Mouse (Mus musculus) layer of hippocampus, adult 2 months (tissue): Measurements from ENCODE around the gene Cog1. TPM values are rescaled to one million over a fixed set of nuclear protein-coding genes. Genes with fewer than 3 reads are reported as not detected.
A peak's percentile ranks its signal among the peaks of the same experiment; 100 is the strongest.

ENCODE experiments used
- DNase-seq, 2 experiments: peaks; one replicate each; pipeline ENCODE4 v3.0.0; 2022; ENCODE audit warnings: low spot score in 2 of 2
- H3K27ac ChIP-seq: fragments of 200-600 bp; 2 replicates; pipeline ENCODE4 v1.8.1; 2022
- H3K4me3 ChIP-seq: fragments of 200-600 bp; 2 replicates; pipeline ENCODE4 v1.8.1; 2022; ENCODE audit warnings: mild to moderate bottlenecking
- CTCF ChIP-seq: fragments of 200-600 bp; conservative IDR thresholded peaks from 2 replicates; pipeline ENCODE4 v1.8.1; 2022; ENCODE audit warnings: antibody characterized with exemption, mild to moderate bottlenecking, moderate library complexity
- total RNA-seq, 2 experiments: library from RNA; stranded (reverse); gene quantifications; 2 replicates each; pipeline ENCODE4 v1.2.3; 2021

Cog1 gene
- total RNA-seq, 2 experiments from 2014 or later, result 59.5 to 63.2 TPM

GRCm38 (mm10) chr11:113699643-113700042 is 50.7 kb downstream of the Cog1 start:
- DNase-seq, result no peak
- H3K27ac ChIP-seq, result no peak overlapping the region
- TF ChIP-seq CTCF, result no peak
- no peak overlapping the region for H3K4me3 ChIP-seq

GRCm38 (mm10) chr11:113703758-113704157 is 54.8 kb downstream of the Cog1 start:
- DNase-seq, result peak; percentile 81 to 89
- Histone ChIP-seq H3K4me3 (no peak overlapping the region), H3K27ac (peak overlapping the region; percentile 40; the same call in 1 of the 2 replicates)
- TF ChIP-seq CTCF, result peak; percentile 99

- Histone ChIP-seq H3K27ac (peak overlapping the region; percentile 5; the same call in 1 of the 2 replicates), H3K4me3 (no peak overlapping the region)
- no peak for TF ChIP-seq CTCF
- no peak for DNase-seq
These were observed 57.1 kb downstream of the Cog1 start for GRCm38 (mm10) chr11:113705966-113706652.

- Histone ChIP-seq H3K4me3 (no peak overlapping the region), H3K27ac (no peak overlapping the region; the same call in 1 of the 2 replicates)
- no peak for DNase-seq
- no peak for TF ChIP-seq CTCF
These were observed 59.8 kb downstream of the Cog1 start for GRCm38 (mm10) chr11:113708629-113709213.

- DNase-seq, result no peak
- H3K4me3 ChIP-seq, result no peak overlapping the region
- H3K27ac ChIP-seq, result no peak overlapping the region; the same call in 1 of the 2 replicates
- TF ChIP-seq CTCF, result no peak
These were observed 60.3 kb downstream of the Cog1 start for GRCm38 (mm10) chr11:113709272-113709671.

- Histone ChIP-seq H3K27ac (peak within 1 kb of the TSS; percentile 77), H3K4me3 (no peak within 1 kb of the TSS; the same call in 1 of the 2 replicates)
- no peak for DNase-seq
- no peak for TF ChIP-seq CTCF
These were observed 60.8 kb downstream of the Cog1 start, which contains the start of gene Cpsf4l for GRCm38 (mm10) chr11:113709731-113710256. Gene Cpsf4l, minus strand, starts transcription at chr11:113710017.

- no peak for TF ChIP-seq CTCF
- no peak overlapping the region; the same call in 1 of the 2 replicates for H3K4me3 ChIP-seq
- DNase-seq, result no peak
- H3K27ac ChIP-seq, result peak overlapping the region; percentile 77
These were observed 61.3 kb downstream of the Cog1 start for GRCm38 (mm10) chr11:113710257-113710777.

GRCm38 (mm10) chr11:113711061-113711460 is 62.1 kb downstream of the Cog1 start:
- no peak for TF ChIP-seq CTCF
- Histone ChIP-seq H3K4me3 (no peak overlapping the region), H3K27ac (no peak overlapping the region)
- DNase-seq, result no peak

- TF ChIP-seq CTCF, result peak; percentile 32
These were observed 66.2 kb downstream of the Cog1 start for GRCm38 (mm10) chr11:113715078-113715674.

GRCm38 (mm10) chr11:113716132-113716531 is 67.2 kb downstream of the Cog1 start:
- no peak for TF ChIP-seq CTCF
- no peak overlapping the region for H3K4me3 ChIP-seq
- H3K27ac ChIP-seq, result no peak overlapping the region
- DNase-seq, result no peak

More at GRCm38 (mm10) chr11:113715078-113715674, 66.2 kb downstream of the Cog1 start:
- H3K4me3 ChIP-seq, result no peak overlapping the region
- DNase-seq, result no peak
- H3K27ac ChIP-seq, result no peak overlapping the region

Other genes with a start within 250 kb of the Cog1 start
- 10 to 100 TPM; 22.0 to 23.2 TPM for gene Sstr2, start 29.8 kb upstream of the Cog1 start, total RNA-seq
- gene Slc39a11, start 910 bp downstream of the Cog1 start, total RNA-seq, result 10 to 100 TPM; 21.7 to 23.1 TPM
- 10 to 100 TPM; 26.4 to 29.1 TPM for gene Fam104a, start 35.0 kb downstream of the Cog1 start, total RNA-seq
- 10 to 100 TPM; 13.2 to 16.2 TPM for gene D11Wsu47e, start 35.2 kb downstream of the Cog1 start, total RNA-seq
- gene Cpsf4l, start 60.8 kb downstream of the Cog1 start, total RNA-seq, result not detected
- 10 to 100 TPM; 30.5 to 35.2 TPM for gene Cdc42ep4, start 102.7 kb downstream of the Cog1 start, total RNA-seq